Mouse (Mus musculus) cerebellum, postnatal 4 days (tissue): ENCODE measurements around the gene Rdh7.
"Not testable (repeated sequence)": the region's sequence is repeated elsewhere in the genome, so short reads cannot be mapped to it uniquely, and the experiment has no call there.

Source experiments
- DNase-seq, 2 experiments: peaks; one replicate each; pipeline ENCODE4 v3.0.0; 2022; ENCODE audit warnings: low spot score in 2 of 2, mixed read lengths in 1 of 2

Rdh7 gene

GRCm38 (mm10) chr10:127888605-127889004 lies at the start of gene Rdh7:
Gene Rdh7 (minus strand): TSS chr10:127888817.
- DNase-seq, result no peak

GRCm38 (mm10) chr10:127937428-127938010 lies 48.9 kb upstream of the Rdh7 start:
- DNase-seq, result peak; percentile 53 to 68

GRCm38 (mm10) chr10:127936747-127937409 lies 48.3 kb upstream of the Rdh7 start:
- no peak for DNase-seq

- DNase-seq, result no peak
Measured at GRCm38 (mm10) chr10:127936271-127936670, 47.7 kb upstream of the Rdh7 start.

GRCm38 (mm10) chr10:127932290-127932926 lies 43.8 kb upstream of the Rdh7 start:
- no peak for DNase-seq

GRCm38 (mm10) chr10:127927737-127928136 lies 39.1 kb upstream of the Rdh7 start:
- no peak for DNase-seq

- DNase-seq, result no peak
Measured at GRCm38 (mm10) chr10:127924597-127925378, 36.2 kb upstream of the Rdh7 start.

GRCm38 (mm10) chr10:127923024-127923423 lies 34.4 kb upstream of the Rdh7 start:
- no peak for DNase-seq

GRCm38 (mm10) chr10:127922241-127922640 lies 33.6 kb upstream of the Rdh7 start:
- DNase-seq, result no peak

GRCm38 (mm10) chr10:127917651-127918050 lies 29.0 kb upstream of the Rdh7 start:
- no peak for DNase-seq

GRCm38 (mm10) chr10:127917183-127917582 lies 28.6 kb upstream of the Rdh7 start:
- not testable (repeated sequence) for DNase-seq

GRCm38 (mm10) chr10:127915578-127915977 lies 27.0 kb upstream of the Rdh7 start:
- no peak for DNase-seq

- DNase-seq, result no peak
Measured at GRCm38 (mm10) chr10:127907386-127907951, 18.9 kb upstream of the Rdh7 start.

- DNase-seq, result no peak
Measured at GRCm38 (mm10) chr10:127906138-127906537, 17.5 kb upstream of the Rdh7 start.

- DNase-seq, result peak in 1 of 2 experiments; percentile 20
Measured at GRCm38 (mm10) chr10:127904718-127905446, 16.3 kb upstream of the Rdh7 start.

- DNase-seq, result no peak
Measured at GRCm38 (mm10) chr10:127903116-127903515, 14.5 kb upstream of the Rdh7 start.

- no peak for DNase-seq
Measured at GRCm38 (mm10) chr10:127901751-127902150, 13.1 kb upstream of the Rdh7 start.

- DNase-seq, result no peak
Measured at GRCm38 (mm10) chr10:127899783-127900182, 11.2 kb upstream of the Rdh7 start.

GRCm38 (mm10) chr10:127898218-127898617 lies 9.6 kb upstream of the Rdh7 start, which contains the start of gene Sdr9c7:
Gene Sdr9c7 (plus strand): TSS chr10:127898518.
- no peak for DNase-seq

GRCm38 (mm10) chr10:127897506-127897905 lies 8.9 kb upstream of the Rdh7 start:
- DNase-seq, result no peak

- no peak for DNase-seq
Measured at GRCm38 (mm10) chr10:127896705-127897104, 8.1 kb upstream of the Rdh7 start.
